Mouse (Mus musculus) mammary gland, adult 2 months (tissue): ENCODE data around the gene Sp140. TPM values are rescaled to one million over a fixed set of nuclear protein-coding genes. Genes with fewer than 3 reads are reported as not detected.

Experiments
- polyA plus RNA-seq: library from polyadenylated mRNA; depleted of rRNA; stranded (reverse); fragments of >200 nt; gene quantifications from 2 replicates; pipeline ENCODE4 v1.2.3, GENCODE M21; 2012; ENCODE audit warnings: low replicate concordance; rRNA removed

The Sp140 gene
- polyA plus RNA-seq: 15.1 and 23.4 TPM in 2 replicates

GRCm38 (mm10) chr1:85600078-85600477, at the start of gene Sp140:
Gene Sp140 (plus strand): TSS chr1:85600378.

GRCm38 (mm10) chr1:85575376-85575775, 24.8 kb upstream of the Sp140 start, which contains the start of gene G530012D18Rik:
Gene G530012D18Rik (plus strand): TSS chr1:85575676.

DNA sequence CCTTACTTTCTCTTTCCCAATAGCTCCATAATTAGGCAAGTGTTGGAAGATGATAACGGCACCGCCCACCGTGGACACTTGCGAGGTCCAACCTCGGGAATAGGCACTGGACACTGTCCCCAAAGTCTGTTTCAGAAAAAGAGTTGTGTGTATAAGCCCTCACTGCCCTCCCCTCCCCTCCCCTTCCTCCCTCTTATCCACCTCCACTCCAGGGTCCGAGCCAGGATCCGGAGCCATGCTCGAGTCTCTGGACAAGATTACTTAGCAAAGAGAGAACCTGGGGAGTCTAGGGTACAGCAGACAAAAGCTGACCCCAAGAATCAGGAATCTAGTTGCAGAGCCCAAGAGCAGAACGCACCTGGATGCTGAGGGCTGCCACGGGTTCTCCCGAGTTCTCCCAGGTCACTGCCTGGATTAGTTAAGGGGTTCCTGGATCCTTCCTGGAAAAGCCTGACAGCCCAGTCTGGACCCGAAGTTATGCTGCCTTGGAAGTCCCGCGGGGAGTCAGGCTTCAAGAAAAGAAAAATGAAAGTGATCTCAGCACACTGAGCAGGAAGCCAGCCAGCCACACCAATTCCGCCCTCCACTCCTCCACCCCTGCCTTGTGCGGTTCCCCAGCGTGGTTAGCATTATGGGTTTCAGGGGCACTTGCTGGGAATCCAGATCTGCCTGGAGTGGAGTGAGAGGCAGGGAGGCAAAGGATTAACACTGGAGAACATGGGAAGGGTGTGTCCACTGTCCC, 1.7 kb upstream of the Sp140 start, which contains the start of gene Sp110:
Gene Sp110 (minus strand): TSS at position 547 of the 742 bp plus-strand sequence.

GRCm38 (mm10) chr1:85649881-85650280, 49.7 kb downstream of the Sp140 start, which contains the start of gene Sp100:
Gene Sp100 (plus strand): TSS chr1:85649988.

Other genes with a start within 250 kb of the Sp140 start
- gene G530012D18Rik, start 24.7 kb upstream of the Sp140 start, polyA plus RNA-seq: not detected in 2 replicates
- 36.4 and 42.6 TPM in 2 replicates for gene Sp110, start 1.6 kb upstream of the Sp140 start, polyA plus RNA-seq
- 23.4 and 40.6 TPM in 2 replicates for gene Sp100, start 49.6 kb downstream of the Sp140 start, polyA plus RNA-seq
- gene A630001G21Rik, start 178.3 kb downstream of the Sp140 start, polyA plus RNA-seq: 7.2 and 7.8 TPM in 2 replicates
- gene Cab39, start 193.1 kb downstream of the Sp140 start, polyA plus RNA-seq: 33.0 and 39.4 TPM in 2 replicates